Mouse (Mus musculus) erythroblast, embryonic 14.5 days (primary cell): ENCODE data around the gene Rhbdl1. TPM values are rescaled to one million over a fixed set of nuclear protein-coding genes. Genes with fewer than 3 reads are reported as not detected.

ENCODE experiments used
- H3K27me3 ChIP-seq: 2 replicates; pipeline ENCODE4 v1.6.1; 2012; ENCODE audit warnings: inconsistent platforms; ENCODE audit not compliant: control insufficient read depth
- H3K36me3 ChIP-seq: 2 replicates; pipeline ENCODE4 v1.6.1; 2012; ENCODE audit warnings: mild to moderate bottlenecking, inconsistent platforms; ENCODE audit not compliant: control insufficient read depth
- H3K4me1 ChIP-seq: 2 replicates; pipeline ENCODE4 v1.6.1; 2012; ENCODE audit warnings: inconsistent platforms; ENCODE audit not compliant: control insufficient read depth
- H3K4me3 ChIP-seq: replicated peaks from 2 replicates; pipeline ENCODE3; 2012; ENCODE audit warnings: moderate library complexity, mild to moderate bottlenecking, inconsistent platforms
- H3K9me3 ChIP-seq: 2 replicates; pipeline ENCODE4 v1.6.1; 2012; ENCODE audit warnings: low read length, inconsistent platforms, mixed read lengths; ENCODE audit not compliant: control insufficient read depth
- GATA1 ChIP-seq: IDR thresholded peaks from 2 replicates; pipeline ENCODE4 v1.6.1; 2012; ENCODE audit warnings: low read length, inconsistent platforms, mixed read lengths
- TAL1 ChIP-seq: IDR thresholded peaks from 3 replicates; pipeline ENCODE4 v1.6.1; 2012; ENCODE audit warnings: low read length, inconsistent platforms, mixed read lengths
- polyA plus RNA-seq: library from polyadenylated mRNA; stranded (reverse); fragments of >175 nt; gene quantifications from 2 replicates; pipeline ENCODE4 v1.2.3, GENCODE M21; 2012

Rhbdl1 gene
- polyA plus RNA-seq, 1 experiment, result 0.22 TPM

DNA sequence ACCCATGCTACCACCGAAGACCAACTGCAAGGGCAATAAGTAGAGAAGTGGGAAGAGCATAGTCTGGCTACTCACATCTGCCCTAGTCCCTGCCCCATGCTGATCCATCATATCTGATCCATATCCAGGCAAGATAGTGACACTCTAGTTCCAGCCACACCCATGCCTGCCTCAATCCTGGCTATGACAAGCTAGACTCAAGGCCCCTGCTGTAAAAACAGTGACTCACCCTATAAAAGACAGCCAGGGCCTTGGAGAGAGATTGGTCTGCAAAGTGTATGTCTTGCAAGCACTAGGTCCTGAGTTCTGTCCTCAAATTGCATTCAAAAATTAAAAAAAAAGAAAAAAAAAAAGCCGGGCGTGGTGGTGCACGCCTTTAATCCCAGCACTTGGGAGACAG is 30.6 kb downstream of the Rhbdl1 start:
- Histone ChIP-seq H3K9me3 (peaks cover 4% of the 10 kb centered on the region; the same call in 1 of the 2 replicates), H3K36me3 (no peaks in the 10 kb centered on the region), H3K27me3 (peaks cover 80% of the 10 kb centered on the region), H3K4me3 (no peak overlapping the region), H3K4me1 (peaks cover 11% of the 10 kb centered on the region)
- TF ChIP-seq TAL1 (no peak), GATA1 (no peak)

DNA sequence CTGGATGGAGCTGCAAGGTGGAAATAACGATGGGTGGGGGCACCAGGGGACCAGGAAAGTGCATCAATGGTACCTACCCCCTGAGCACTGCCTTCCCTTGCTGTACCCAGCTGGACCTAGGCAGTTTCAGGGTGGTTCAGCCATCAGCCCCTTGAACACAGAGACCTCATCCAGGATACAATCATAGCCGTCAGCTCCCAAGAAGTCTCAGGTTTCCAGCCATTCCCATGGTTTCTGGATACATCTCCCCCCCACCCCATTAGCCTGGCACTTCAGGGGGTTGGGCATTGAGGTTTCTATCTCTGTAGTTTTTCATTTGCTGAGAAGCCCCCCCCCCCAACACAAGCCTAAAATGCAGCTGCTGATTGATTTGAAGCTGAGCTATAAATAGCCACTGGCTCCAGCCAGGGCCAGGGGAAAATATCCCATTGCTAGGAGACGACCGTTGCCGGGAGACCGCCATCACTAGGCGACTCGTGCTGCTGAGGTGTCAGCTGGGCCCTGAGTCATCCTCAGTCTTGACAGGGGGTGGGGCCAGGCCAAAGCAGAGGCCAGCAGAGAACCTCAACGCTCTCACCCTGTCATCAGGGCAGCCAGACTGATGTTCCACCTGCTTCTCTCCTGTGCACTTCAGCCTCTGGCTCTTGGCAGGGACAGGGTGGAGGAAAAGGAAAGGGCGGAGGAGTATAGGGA is 34.1 kb downstream of the Rhbdl1 start:
- Histone ChIP-seq H3K4me1 (no peaks in the 10 kb centered on the region; the same call in 1 of the 2 replicates), H3K27me3 (peaks cover 49% of the 10 kb centered on the region), H3K36me3 (no peaks in the 10 kb centered on the region), H3K9me3 (no peaks in the 10 kb centered on the region), H3K4me3 (no peak overlapping the region)
- TF ChIP-seq GATA1 (no peak), TAL1 (no peak)

DNA sequence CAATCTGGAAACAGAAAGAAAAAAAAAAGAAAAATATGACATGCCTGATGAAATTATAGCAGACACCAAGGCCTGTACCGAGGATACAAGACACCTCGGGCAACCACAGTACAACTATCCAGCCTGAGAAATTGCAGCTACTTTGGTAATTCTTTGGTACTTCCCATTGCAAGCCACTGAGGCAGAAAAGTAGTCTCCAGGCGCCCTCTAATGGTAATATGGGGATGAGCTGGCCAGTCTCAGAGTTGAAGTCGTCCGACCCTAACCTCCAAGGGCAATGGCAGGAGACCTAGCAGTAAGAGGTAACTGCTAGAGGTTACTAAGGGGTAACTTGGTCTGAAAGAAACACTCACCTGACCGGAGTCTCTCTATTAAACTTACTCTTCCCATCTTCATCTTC is 36.1 kb downstream of the Rhbdl1 start:
- H3K4me3 ChIP-seq, result no peak overlapping the region
- H3K36me3 ChIP-seq, result no peaks in the 10 kb centered on the region
- peaks cover 36% of the 10 kb centered on the region for H3K27me3 ChIP-seq
- no peaks in the 10 kb centered on the region for H3K9me3 ChIP-seq
- H3K4me1 ChIP-seq, result peaks cover 14% of the 10 kb centered on the region
- TF ChIP-seq TAL1 (no peak), GATA1 (no peak)

DNA sequence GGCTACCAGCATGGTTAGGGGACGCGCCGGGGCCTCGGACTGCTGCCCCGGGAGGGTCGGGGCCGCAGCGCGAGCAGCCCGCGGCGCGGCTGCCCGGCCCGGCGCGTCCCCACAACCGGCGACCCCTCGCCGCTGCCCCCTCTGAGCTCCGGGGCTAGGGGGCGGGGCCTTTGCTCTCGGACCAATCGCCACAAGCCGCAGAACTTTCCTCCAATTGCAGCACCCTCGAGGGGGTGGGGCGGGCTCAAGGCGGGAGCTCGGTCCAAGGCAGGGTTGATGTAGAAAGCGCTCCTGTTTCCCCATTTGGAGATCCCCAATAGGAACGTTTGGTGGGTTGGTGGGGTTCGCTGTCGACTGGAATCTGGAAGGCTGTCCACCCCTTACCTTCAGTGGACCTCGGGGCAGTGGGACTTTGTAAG is 40.1 kb downstream of the Rhbdl1 start, which contains the start of gene Metrn:
Gene Metrn, minus strand, starts transcription at position 186 of the 419 bp plus-strand sequence.
- Histone ChIP-seq H3K9me3 (no peaks in the 10 kb centered on the region), H3K36me3 (peaks cover 7% of the 10 kb centered on the region), H3K27me3 (peaks cover 8% of the 10 kb centered on the region), H3K4me3 (peak within 1 kb of the TSS; percentile 82), H3K4me1 (peaks cover 52% of the 10 kb centered on the region)
- no peak for TF ChIP-seq GATA1
- no peak for TF ChIP-seq TAL1

DNA sequence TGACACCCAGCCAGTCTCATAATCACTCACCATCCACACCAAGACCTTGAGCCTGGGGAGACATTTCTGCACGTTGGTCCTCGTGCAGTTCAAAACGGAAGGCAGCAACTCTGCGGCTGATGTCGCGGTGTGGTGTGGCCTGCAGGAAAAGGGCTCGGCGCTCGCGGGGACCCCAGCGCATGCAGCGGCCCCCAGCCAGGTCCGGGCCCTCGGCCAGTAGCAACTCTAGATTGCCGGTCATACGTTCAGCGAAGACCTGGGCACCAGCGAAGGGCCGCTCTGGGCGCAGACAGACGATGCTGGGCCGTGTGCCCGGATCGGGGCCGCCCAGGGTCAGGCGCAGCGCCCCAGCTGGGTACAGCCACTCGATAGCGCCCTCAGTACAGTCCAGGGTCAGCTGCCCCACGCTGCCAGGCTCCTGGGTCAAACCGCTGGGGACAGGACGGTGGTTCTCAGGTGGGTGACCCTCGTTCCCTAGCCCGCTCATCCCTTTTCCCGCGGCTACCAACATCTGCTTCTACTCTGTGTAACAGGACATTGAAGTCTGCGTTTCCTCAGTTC is 40.8 kb downstream of the Rhbdl1 start:
- H3K4me3 ChIP-seq, result peak overlapping the region; percentile 82
- H3K9me3 ChIP-seq, result no peaks in the 10 kb centered on the region
- TF ChIP-seq TAL1 (no peak), GATA1 (no peak)
- peaks cover 7% of the 10 kb centered on the region for H3K36me3 ChIP-seq
- H3K4me1 ChIP-seq, result peaks cover 59% of the 10 kb centered on the region
- H3K27me3 ChIP-seq, result peaks cover 2% of the 10 kb centered on the region

GRCm38 (mm10) chr17:25795609-25796092 is 41.4 kb downstream of the Rhbdl1 start, which contains the start of gene AC134908.4:
Gene AC134908.4, minus strand, starts transcription at chr17:25795659.
- Histone ChIP-seq H3K27me3 (no peaks in the 10 kb centered on the region; the same call in 1 of the 2 replicates), H3K9me3 (no peaks in the 10 kb centered on the region), H3K36me3 (peaks cover 9% of the 10 kb centered on the region), H3K4me1 (peaks cover 66% of the 10 kb centered on the region), H3K4me3 (peak within 1 kb of the TSS; percentile 82)
- no peak for TF ChIP-seq TAL1
- TF ChIP-seq GATA1, result no peak

DNA sequence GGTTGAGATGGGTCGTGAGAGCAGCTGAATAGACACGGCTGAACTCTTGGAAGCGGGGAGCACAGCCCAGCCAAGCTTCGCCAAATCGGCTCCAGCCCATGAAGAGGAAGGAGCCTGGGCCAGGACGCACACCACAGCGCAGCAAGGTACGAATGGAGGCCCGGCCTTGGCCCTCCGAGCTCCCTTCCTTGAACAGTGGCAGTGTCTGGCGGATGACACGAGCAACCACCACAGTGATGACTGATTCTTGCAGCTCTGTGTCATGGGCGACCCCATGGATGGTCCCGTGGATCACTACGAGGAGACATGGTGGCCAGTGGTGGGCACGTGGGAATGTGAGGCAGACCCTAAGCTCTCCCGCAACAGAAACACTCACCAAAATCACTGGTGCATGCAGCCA is 42.1 kb downstream of the Rhbdl1 start:
- Histone ChIP-seq H3K36me3 (peaks cover 13% of the 10 kb centered on the region), H3K27me3 (no peaks in the 10 kb centered on the region; the same call in 1 of the 2 replicates), H3K4me1 (peaks cover 68% of the 10 kb centered on the region), H3K9me3 (no peaks in the 10 kb centered on the region), H3K4me3 (no peak overlapping the region)
- TF ChIP-seq GATA1 (no peak), TAL1 (no peak)

GRCm38 (mm10) chr17:25794197-25794596 is 42.9 kb downstream of the Rhbdl1 start:
- Histone ChIP-seq H3K4me1 (peaks cover 68% of the 10 kb centered on the region), H3K4me3 (no peak overlapping the region), H3K36me3 (peaks cover 21% of the 10 kb centered on the region), H3K9me3 (no peaks in the 10 kb centered on the region), H3K27me3 (no peaks in the 10 kb centered on the region; the same call in 1 of the 2 replicates)
- TF ChIP-seq GATA1 (no peak), TAL1 (no peak)

DNA sequence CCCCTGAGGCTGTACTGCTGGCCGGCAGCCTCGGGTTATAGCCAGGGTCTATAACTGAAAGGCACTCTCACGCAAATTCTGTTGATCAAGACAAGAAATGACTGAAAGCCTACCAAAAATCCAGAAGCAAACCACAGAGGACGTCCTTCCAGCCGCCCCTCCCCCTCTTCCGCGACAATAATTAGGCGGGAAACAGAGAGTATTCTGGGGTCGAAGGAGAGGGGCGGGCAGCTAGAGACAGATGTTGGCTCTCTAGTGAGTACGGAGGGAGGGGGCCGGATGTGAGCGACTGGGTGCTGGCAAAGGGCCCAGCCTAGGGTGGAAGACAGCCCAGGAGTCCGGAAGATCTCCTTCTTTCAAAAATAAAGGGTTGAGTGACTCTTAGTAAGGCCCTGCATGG is 44.5 kb downstream of the Rhbdl1 start, which contains the start of gene Fam173a:
Gene Fam173a, minus strand, starts transcription at position 287 of the 400 bp plus-strand sequence.
- Histone ChIP-seq H3K9me3 (no peaks in the 10 kb centered on the region), H3K4me3 (peak within 1 kb of the TSS; percentile 87), H3K4me1 (peaks cover 67% of the 10 kb centered on the region), H3K36me3 (peaks cover 35% of the 10 kb centered on the region), H3K27me3 (no peaks in the 10 kb centered on the region)
- TF ChIP-seq TAL1, result no peak
- TF ChIP-seq GATA1, result no peak
